Mouse (Mus musculus): ENCODE data around the gene Lsm5. TPM values are rescaled to one million over a fixed set of nuclear protein-coding genes. Genes with fewer than 3 reads are reported as not detected.

Gene Lsm5
- polyA plus RNA-seq, 1 experiment from 2014 or later: 103 TPM

DNA sequence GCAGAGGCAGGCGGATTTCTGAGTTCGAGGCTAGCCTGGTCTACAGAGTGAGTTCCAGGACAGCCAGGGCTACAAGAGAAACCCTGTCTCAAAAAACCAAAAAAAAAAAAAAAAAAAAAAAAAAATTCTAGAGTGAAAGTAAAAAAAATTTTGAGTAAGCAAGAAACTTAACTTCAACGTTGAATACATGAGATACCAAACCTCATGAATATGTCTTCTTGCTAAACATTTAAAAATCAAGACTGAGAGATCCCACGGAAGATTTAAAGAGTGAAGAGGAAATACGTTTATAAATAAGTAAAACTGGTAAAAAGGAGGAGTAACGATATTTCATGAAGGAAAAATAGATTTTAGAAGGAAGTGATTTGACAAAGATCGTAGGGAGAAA, 9.7 kb upstream of the Lsm5 start:
- WGBS: 55% methylated on average over 7 of the region's 7 CpGs
- Histone ChIP-seq H3K4me2 (ENCODE audit: low read length) (peak overlapping the region; percentile 75), H3K36me3 (ENCODE audit: control insufficient read depth, insufficient read depth, low read length) (no peaks in the 10 kb centered on the region), H3K4me3 (replicated peaks; ENCODE audit: low read depth, low read length) (peak overlapping the region; percentile 75), H3K27me3 (ENCODE audit: control insufficient read depth, insufficient read depth, low read length) (no peaks in the 10 kb centered on the region), H3K9ac (replicated peaks; ENCODE audit: low read length) (peak overlapping the region; percentile 54; the same call in 1 of the 2 replicates), H3K9me3 (ENCODE audit: control insufficient read depth, low read length) (no peaks in the 10 kb centered on the region), H3K4me1 (ENCODE audit: control insufficient read depth, insufficient read depth, low read length) (peaks cover 13% of the 10 kb centered on the region), H3K27ac (replicated peaks; ENCODE audit: low read depth, low read length) (peak overlapping the region; percentile 96)
- DNase-seq (no peak), ATAC-seq (ENCODE audit: low FRiP score, low TSS enrichment) (no peak)

DNA sequence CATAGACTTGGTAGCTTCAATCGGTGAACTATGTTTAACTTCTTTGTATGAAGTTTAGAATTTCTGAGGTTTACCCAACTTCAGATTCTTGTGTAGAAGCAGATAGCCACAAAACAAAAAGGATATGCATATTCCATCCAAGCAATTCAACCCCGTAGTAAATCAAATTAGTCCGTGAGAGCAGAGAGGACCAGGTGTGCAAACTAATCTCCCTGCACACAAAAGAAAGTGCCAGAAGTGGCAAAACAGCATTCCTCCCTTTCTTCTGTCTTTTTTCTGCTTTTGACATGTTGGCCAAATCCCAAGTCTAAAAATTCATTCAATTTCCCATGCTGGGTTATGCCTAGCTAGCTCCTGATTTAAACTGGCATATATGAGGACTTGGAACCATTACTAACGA, 12.1 kb downstream of the Lsm5 start:
- WGBS: 47% methylated on average over 4 of the region's 4 CpGs
- no peak for ATAC-seq (ENCODE audit: low FRiP score, low TSS enrichment)
- no peak overlapping the region for H3K27ac ChIP-seq (replicated peaks; ENCODE audit: low read depth, low read length)
- H3K4me2 ChIP-seq (ENCODE audit: low read length): no peak overlapping the region
- H3K4me3 ChIP-seq (replicated peaks; ENCODE audit: low read depth, low read length): no peak overlapping the region
- H3K4me1 ChIP-seq (ENCODE audit: control insufficient read depth, insufficient read depth, low read length): no peaks in the 10 kb centered on the region
- no peak for DNase-seq
- H3K36me3 ChIP-seq (ENCODE audit: control insufficient read depth, insufficient read depth, low read length): no peaks in the 10 kb centered on the region
- H3K9me3 ChIP-seq (ENCODE audit: control insufficient read depth, low read length): no peaks in the 10 kb centered on the region
- no peaks in the 10 kb centered on the region for H3K27me3 ChIP-seq (ENCODE audit: control insufficient read depth, insufficient read depth, low read length)
- H3K9ac ChIP-seq (replicated peaks; ENCODE audit: low read length): no peak overlapping the region

DNA sequence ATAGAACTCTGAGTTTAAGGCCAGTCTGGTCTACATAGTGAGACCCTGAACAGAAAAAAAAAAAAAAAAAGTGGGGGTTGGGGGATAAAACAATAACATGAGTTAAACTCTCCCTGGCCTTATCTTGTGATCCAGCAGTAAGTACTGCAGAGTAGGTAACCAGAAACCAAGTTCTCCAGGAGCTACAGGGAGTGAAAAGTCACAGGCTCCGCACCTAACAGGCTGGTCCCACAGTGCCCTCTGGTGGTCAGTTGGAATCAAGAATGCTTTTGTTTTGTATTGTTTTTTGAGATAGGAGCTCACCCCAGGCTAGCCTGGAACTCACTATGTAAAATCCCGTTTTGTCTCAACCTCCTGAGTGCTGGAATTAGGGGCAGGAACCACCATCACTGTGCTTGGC, 13.3 kb downstream of the Lsm5 start:
- no peaks in the 10 kb centered on the region for H3K36me3 ChIP-seq (ENCODE audit: control insufficient read depth, insufficient read depth, low read length)
- no peak overlapping the region for H3K9ac ChIP-seq (replicated peaks; ENCODE audit: low read length)
- 4% methylated on average over 2 of the region's 2 CpGs for WGBS
- no peaks in the 10 kb centered on the region for H3K4me1 ChIP-seq (ENCODE audit: control insufficient read depth, insufficient read depth, low read length)
- DNase-seq: peak; percentile 86
- peak; percentile 34; the same call in 1 of the 2 replicates for ATAC-seq (ENCODE audit: low FRiP score, low TSS enrichment)
- H3K9me3 ChIP-seq (ENCODE audit: control insufficient read depth, low read length): no peaks in the 10 kb centered on the region
- H3K27ac ChIP-seq (replicated peaks; ENCODE audit: low read depth, low read length): no peak overlapping the region
- H3K27me3 ChIP-seq (ENCODE audit: control insufficient read depth, insufficient read depth, low read length): no peaks in the 10 kb centered on the region
- H3K4me2 ChIP-seq (ENCODE audit: low read length): no peak overlapping the region
- no peak overlapping the region for H3K4me3 ChIP-seq (replicated peaks; ENCODE audit: low read depth, low read length)

DNA sequence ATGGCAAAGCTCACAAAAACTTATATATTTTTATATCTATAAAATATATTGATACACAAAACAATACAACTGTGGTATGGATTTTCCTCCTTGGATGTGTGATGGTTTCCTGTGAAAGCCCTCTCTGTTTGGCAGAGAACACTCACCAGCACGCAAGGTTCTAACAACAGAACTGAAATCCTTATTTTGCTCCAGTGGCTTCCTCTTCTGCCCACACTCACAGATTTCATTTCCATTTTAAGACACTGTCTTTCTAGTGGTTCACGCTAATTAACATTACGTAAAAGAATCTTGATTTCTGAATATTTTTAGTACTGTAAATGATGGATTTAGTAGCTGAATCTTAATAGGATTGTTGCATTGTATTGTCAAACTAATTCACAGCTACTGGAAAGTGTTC, 16.3 kb downstream of the Lsm5 start:
- no peaks in the 10 kb centered on the region for H3K4me1 ChIP-seq (ENCODE audit: control insufficient read depth, insufficient read depth, low read length)
- H3K4me3 ChIP-seq (replicated peaks; ENCODE audit: low read depth, low read length): no peak overlapping the region
- no peaks in the 10 kb centered on the region for H3K36me3 ChIP-seq (ENCODE audit: control insufficient read depth, insufficient read depth, low read length)
- no peak overlapping the region for H3K9ac ChIP-seq (replicated peaks; ENCODE audit: low read length)
- 90% methylated on average over 3 of the region's 3 CpGs for WGBS
- ATAC-seq (ENCODE audit: low FRiP score, low TSS enrichment) (no peak), DNase-seq (no peak)
- no peaks in the 10 kb centered on the region for H3K9me3 ChIP-seq (ENCODE audit: control insufficient read depth, low read length)
- no peaks in the 10 kb centered on the region for H3K27me3 ChIP-seq (ENCODE audit: control insufficient read depth, insufficient read depth, low read length)
- H3K4me2 ChIP-seq (ENCODE audit: low read length): no peak overlapping the region
- no peak overlapping the region for H3K27ac ChIP-seq (replicated peaks; ENCODE audit: low read depth, low read length)

DNA sequence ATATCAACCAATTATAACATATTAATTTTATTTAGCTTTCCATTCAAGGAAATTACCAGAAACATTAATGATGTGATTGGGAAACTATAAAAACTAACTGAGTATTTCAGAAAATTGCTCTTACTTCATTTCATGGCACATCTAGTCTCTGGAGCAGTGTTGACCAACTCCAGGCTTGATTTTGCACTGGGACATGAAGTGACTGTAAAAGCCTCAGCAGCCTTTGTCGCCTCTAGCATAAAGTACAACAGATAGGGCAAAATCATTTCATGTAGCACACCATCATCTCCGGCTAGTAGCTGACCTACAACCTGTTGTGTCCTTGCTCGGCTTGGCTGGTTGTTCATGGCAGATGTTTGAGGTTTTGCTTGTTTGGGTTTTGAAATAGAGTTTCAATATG, 40.1 kb downstream of the Lsm5 start:
- Histone ChIP-seq H3K27ac (replicated peaks; ENCODE audit: low read depth, low read length) (no peak overlapping the region), H3K9ac (replicated peaks; ENCODE audit: low read length) (no peak overlapping the region), H3K9me3 (ENCODE audit: control insufficient read depth, low read length) (no peaks in the 10 kb centered on the region), H3K4me1 (ENCODE audit: control insufficient read depth, insufficient read depth, low read length) (no peaks in the 10 kb centered on the region), H3K36me3 (ENCODE audit: control insufficient read depth, insufficient read depth, low read length) (no peaks in the 10 kb centered on the region), H3K4me3 (replicated peaks; ENCODE audit: low read depth, low read length) (no peak overlapping the region), H3K27me3 (ENCODE audit: control insufficient read depth, insufficient read depth, low read length) (no peaks in the 10 kb centered on the region), H3K4me2 (ENCODE audit: low read length) (no peak overlapping the region)
- 91% methylated on average over 3 of the region's 3 CpGs for WGBS
- DNase-seq (no peak), ATAC-seq (ENCODE audit: low FRiP score, low TSS enrichment) (no peak)

DNA sequence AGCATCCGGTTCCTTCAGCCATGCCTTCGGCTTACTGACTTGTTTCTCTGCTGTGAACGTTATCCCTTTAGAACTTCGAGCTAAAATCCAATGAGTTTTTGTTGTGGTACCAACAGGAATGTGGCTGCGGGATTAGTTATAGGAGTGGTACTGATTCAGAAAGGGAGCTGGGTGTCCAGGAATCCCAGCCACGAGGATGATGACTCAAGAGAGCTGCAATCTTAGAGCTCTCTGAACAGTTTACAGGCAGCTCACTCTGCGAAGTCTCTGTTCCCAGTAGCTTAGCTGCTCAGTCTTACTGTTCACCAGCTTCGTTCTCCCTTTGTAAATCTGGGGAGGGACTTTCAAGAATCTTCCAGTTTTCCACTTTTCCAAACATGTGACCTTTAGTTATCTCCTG, 49.1 kb downstream of the Lsm5 start:
- no peak overlapping the region for H3K27ac ChIP-seq (replicated peaks; ENCODE audit: low read depth, low read length)

DNA sequence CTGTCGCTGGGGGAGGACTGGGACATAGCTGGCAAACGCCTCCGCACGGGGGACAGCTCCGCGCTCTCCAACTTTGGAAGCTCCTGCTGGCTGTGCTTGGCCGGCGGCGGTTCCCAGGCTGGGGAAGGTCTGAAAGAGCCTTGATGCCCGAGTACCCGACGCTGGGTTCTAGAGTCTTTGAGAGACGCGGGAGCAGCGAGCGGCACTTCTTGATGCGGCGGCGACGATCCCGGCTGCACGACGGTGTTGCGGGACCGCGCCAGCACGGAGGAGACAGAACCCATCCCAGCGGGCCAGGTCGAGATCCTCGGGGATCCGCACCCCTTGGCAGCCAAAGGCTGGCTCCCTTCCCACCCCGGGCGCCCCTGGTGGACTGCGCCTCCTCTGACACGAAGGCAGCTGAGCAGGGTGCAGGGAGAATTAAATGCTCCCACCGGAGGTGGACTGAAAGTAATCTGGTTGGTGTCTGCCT, 52.4 kb downstream of the Lsm5 start:
- DNase-seq (peak; percentile 61), ATAC-seq (ENCODE audit: low FRiP score, low TSS enrichment) (peak; percentile 55; the same call in 1 of the 2 replicates)
- Histone ChIP-seq H3K27me3 (ENCODE audit: control insufficient read depth, insufficient read depth, low read length) (peaks cover 5% of the 10 kb centered on the region), H3K27ac (replicated peaks; ENCODE audit: low read depth, low read length) (no peak overlapping the region), H3K36me3 (ENCODE audit: control insufficient read depth, insufficient read depth, low read length) (no peaks in the 10 kb centered on the region), H3K4me3 (replicated peaks; ENCODE audit: low read depth, low read length) (peak overlapping the region; percentile 40), H3K4me2 (ENCODE audit: low read length) (peak overlapping the region; percentile 79), H3K4me1 (ENCODE audit: control insufficient read depth, insufficient read depth, low read length) (0 out of 2 replicates have a peak, but pooled peaks cover 4% of the 10 kb centered on the region), H3K9me3 (ENCODE audit: control insufficient read depth, low read length) (no peaks in the 10 kb centered on the region), H3K9ac (replicated peaks; ENCODE audit: low read length) (peak overlapping the region; percentile 49)
- WGBS: 1% methylated on average over 36 of the region's 36 CpGs

More for the DNA sequence above, 49.1 kb downstream of the Lsm5 start:
- Histone ChIP-seq H3K9ac (replicated peaks; ENCODE audit: low read length) (no peak overlapping the region), H3K4me2 (ENCODE audit: low read length) (no peak overlapping the region), H3K36me3 (ENCODE audit: control insufficient read depth, insufficient read depth, low read length) (no peaks in the 10 kb centered on the region), H3K27me3 (ENCODE audit: control insufficient read depth, insufficient read depth, low read length) (peaks cover 5% of the 10 kb centered on the region), H3K4me3 (replicated peaks; ENCODE audit: low read depth, low read length) (no peak overlapping the region), H3K4me1 (ENCODE audit: control insufficient read depth, insufficient read depth, low read length) (0 out of 2 replicates have a peak, but pooled peaks cover 4% of the 10 kb centered on the region), H3K9me3 (ENCODE audit: control insufficient read depth, low read length) (no peaks in the 10 kb centered on the region)
- DNase-seq (no peak), ATAC-seq (ENCODE audit: low FRiP score, low TSS enrichment) (no peak)
- 79% methylated on average over 8 of the region's 8 CpGs for WGBS

Other genes starting within 250 kb of the Lsm5 start
- 12.8 and 13.9 TPM in 2 replicates for gene Pde1c, start 135.6 kb downstream of the Lsm5 start, polyA plus RNA-seq (2014; fragmentation: Nextera tagmentation; extraction: Ambion mirVana)
- gene Avl9, start 10.2 kb upstream of the Lsm5 start, polyA plus RNA-seq (2014; fragmentation: Nextera tagmentation; extraction: Ambion mirVana): 42.8 and 54.6 TPM in 2 replicates
- 28.8 and 31.0 TPM in 2 replicates for gene Kbtbd2, start 93.1 kb upstream of the Lsm5 start, polyA plus RNA-seq (2014; fragmentation: Nextera tagmentation; extraction: Ambion mirVana)
- gene Fkbp9, start 127.3 kb upstream of the Lsm5 start, polyA plus RNA-seq (2014; fragmentation: Nextera tagmentation; extraction: Ambion mirVana): 13.9 and 24.9 TPM in 2 replicates
- 198 and 204 TPM in 2 replicates for gene Nt5c3, start 219.2 kb upstream of the Lsm5 start, polyA plus RNA-seq (2014; fragmentation: Nextera tagmentation; extraction: Ambion mirVana)
- 0.46 and 0.93 TPM in 2 replicates for gene Vmn1r4, start 219.3 kb upstream of the Lsm5 start, polyA plus RNA-seq (2014; fragmentation: Nextera tagmentation; extraction: Ambion mirVana)

All from midbrain, embryonic 14.5 days (tissue).